Mouse (Mus musculus): Measurements from ENCODE around the gene Bhlhe23.
A peak's percentile ranks its signal among the peaks of the same experiment; 100 is the strongest.

Gene Bhlhe23

GRCm38 (mm10) chr2:180775641-180776040, 1.1 kb downstream of the Bhlhe23 start:
- DNase-seq (ENCODE audit: inconsistent age in 2 of 2, low spot score in 1 of 2): no peak

GRCm38 (mm10) chr2:180775223-180775622, 1.5 kb downstream of the Bhlhe23 start:
- no peak for DNase-seq (ENCODE audit: inconsistent age in 2 of 2, low spot score in 1 of 2)

DNA sequence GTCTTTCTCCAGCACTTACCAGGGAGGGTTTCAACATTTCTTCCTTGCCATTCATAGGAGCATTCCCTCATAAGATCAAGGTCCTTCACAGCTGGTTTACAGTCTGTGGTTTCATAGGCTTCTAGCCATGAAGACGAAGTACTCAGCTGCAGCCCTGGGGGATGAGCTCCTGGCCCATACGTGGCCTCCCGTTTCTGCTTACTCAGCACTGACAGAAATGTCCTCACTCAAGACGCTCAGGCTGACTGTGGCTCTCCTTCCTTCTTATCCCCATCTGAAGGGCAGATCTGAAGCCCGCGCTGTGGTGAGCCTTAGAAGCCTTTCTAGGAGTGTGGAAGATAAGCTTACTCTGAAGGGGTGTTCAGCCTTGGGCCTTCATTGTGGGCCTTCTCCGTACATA, 11.0 kb downstream of the Bhlhe23 start:
- DNase-seq (ENCODE audit: inconsistent age in 2 of 2, low spot score in 1 of 2): no peak

DNA sequence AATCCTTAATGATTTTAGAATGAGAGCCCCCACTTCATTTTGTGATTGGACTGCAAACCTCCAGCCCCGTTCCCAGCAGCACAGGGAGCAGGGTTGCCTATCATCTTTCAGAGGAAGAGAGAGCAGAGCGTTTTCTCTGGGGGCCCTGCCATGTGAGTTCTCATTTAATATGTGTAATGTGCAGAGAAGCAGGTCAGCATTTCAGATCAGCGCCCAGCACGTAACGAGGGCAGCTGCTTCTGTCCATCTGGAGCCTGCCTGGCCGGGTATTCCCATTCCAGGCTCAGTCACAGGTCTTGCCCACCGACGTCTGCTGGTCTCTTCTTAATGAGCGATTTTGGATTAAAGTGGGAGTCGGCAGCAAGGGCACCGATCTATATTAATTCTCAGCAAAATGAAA, 11.7 kb downstream of the Bhlhe23 start:
- DNase-seq (ENCODE audit: inconsistent age in 2 of 2, low spot score in 1 of 2): no peak

DNA sequence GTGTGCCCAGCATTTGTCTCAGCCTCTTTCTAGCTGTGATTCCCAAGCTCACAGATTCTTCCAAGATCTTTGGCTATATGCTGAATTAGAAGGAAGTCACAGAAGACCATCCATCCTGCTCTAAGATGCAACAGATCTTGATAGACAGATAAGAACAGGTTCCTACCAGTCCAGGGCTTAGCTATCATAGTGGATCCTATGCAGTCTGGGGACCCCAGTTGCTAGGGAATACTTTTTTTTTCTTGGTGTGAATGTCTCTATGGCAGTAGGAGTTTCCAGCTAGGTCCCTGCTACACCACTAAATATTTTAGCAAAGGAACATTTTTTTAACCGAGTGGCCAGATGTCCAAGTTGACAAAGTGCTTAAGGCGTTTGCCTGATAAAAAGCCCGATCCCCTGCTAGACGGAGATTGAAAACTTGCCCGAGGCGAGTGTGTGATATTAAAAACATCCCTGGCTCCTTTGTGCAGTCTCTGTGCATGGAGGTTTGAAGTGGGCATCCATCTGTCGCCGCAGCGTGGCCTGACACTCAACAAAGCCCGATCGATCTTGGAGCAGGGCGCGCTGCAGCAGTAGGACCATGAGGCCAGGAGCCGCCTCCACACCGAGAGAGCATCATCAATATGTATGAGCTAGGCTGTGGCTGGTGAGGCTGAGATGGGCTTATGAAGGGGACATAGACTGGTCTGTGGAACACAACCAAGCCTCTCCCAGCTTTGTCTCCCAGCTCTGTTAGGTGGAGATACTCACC, 18.0 kb downstream of the Bhlhe23 start:
- DNase-seq (ENCODE audit: inconsistent age in 2 of 2, low spot score in 1 of 2): no peak

GRCm38 (mm10) chr2:180756786-180757185, 19.9 kb downstream of the Bhlhe23 start:
- DNase-seq (ENCODE audit: inconsistent age in 2 of 2, low spot score in 1 of 2): no peak

GRCm38 (mm10) chr2:180755896-180756295, 20.8 kb downstream of the Bhlhe23 start:
- DNase-seq (ENCODE audit: inconsistent age in 2 of 2, low spot score in 1 of 2): peak; percentile 41 to 72

- DNase-seq (ENCODE audit: inconsistent age in 2 of 2, low spot score in 1 of 2): no peak
Measured at GRCm38 (mm10) chr2:180754976-180755688, 21.6 kb downstream of the Bhlhe23 start.

GRCm38 (mm10) chr2:180748904-180749303, 27.8 kb downstream of the Bhlhe23 start:
- DNase-seq (ENCODE audit: inconsistent age in 2 of 2, low spot score in 1 of 2): no peak

DNA sequence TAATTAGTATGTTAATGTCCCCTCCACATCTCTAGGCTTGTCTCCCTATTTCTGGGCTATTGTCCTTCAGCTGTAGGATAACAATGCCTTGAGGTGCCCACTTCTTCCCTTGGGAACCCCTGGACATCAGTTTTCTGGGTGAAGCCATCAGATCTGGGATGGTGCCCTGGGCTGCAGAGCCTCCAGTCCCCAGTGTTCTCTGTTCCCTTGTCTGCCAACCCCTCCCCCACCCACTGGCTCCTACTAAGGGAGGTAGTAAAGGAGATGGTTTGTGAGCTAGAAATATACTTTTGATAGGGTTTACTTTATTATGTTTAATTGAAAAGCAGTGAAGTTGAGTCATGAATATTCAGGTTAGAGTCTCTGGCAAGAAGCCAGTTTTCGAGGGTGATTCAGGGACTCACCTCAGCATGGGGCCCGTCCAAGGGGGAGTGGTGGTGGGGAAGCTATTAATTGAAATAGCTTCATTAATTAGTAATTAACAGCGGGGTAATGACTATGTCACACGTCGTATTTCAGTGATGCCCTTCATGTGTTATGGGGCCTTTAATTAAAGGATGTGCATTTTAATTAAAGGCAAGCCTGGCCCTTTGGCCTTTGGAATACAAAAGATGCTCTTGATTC, 30.0 kb downstream of the Bhlhe23 start:
- DNase-seq (ENCODE audit: inconsistent age in 2 of 2, low spot score in 1 of 2): no peak

DNA sequence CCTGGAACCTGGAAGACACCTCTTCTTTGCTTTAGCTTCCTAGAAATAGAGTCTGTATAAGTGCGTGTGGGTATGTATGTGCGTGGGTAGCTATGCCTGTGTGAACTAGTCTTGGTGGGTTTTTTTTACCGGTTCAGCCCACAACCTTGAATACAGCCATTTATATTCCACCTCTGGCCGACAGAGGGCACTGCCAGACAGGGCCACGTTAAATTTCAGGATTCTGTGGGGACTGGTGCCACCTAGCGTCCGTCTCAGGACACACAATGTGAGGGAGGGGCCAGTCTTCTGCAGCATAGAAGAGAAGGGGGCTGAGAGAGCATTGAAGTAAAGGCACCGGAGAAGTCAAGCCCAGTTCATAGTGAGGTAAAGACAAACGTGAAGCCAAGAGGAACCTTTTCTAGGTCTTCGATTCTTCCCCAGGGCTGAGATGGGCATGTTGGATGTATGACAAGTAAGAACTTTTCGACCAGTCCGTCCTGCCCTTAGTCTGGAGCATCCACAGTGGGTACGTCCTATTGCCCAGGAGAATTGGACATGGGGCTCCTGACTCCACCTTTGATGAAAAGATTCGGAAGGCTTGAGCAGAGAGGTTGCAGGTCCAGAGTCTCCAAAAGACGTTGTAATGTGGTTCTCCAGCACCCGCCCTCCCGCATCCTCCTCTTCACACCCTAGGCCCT, 31.3 kb downstream of the Bhlhe23 start:
- peak; percentile 81 to 94 for DNase-seq (ENCODE audit: inconsistent age in 2 of 2, low spot score in 1 of 2)

DNA sequence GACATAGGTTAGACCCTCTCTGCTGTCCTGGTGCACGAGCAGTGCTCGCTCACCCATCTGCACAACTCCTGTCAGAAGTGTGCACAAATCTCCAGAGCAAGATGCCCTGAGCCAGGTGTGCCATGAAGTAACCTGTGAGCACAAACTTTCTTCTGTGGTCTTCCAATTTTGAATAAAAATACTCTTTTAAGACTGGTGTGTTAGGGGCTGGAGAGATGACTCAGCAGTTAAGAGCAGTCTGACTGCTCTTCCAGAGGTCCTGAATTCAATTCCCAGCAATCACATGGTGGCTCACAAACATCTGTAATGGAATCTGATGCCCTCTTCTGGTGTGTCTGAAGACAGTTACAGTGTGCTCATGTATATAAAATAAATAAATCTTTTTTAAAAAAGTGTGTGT, 33.4 kb downstream of the Bhlhe23 start:
- DNase-seq (ENCODE audit: inconsistent age in 2 of 2, low spot score in 1 of 2): no peak

- DNase-seq (ENCODE audit: inconsistent age in 2 of 2, low spot score in 1 of 2): no peak
Measured at GRCm38 (mm10) chr2:180742820-180743219, 33.9 kb downstream of the Bhlhe23 start.

GRCm38 (mm10) chr2:180741421-180741820, 35.3 kb downstream of the Bhlhe23 start:
- no peak for DNase-seq (ENCODE audit: inconsistent age in 2 of 2, low spot score in 1 of 2)

DNA sequence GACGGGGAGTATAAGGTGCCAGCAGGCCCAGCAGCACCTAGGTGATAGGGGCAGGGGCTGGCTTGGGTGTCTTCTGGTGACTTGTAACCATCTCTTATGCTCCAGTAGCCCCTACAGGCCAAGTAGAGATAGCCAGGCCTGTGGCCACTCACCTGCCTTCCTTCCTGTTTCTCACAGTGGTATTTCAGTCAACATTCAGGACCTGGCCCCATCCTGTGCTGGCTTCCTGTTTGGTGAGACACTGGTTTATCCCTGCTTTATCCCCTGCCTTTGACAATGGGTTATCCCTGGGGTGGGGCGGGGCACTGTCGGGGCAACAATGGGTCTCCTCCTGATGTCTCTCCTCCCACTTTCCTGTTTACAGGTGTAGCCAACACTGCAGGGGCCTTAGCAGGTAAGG, 36.4 kb downstream of the Bhlhe23 start:
- no peak for DNase-seq (ENCODE audit: inconsistent age in 2 of 2, low spot score in 1 of 2)

DNA sequence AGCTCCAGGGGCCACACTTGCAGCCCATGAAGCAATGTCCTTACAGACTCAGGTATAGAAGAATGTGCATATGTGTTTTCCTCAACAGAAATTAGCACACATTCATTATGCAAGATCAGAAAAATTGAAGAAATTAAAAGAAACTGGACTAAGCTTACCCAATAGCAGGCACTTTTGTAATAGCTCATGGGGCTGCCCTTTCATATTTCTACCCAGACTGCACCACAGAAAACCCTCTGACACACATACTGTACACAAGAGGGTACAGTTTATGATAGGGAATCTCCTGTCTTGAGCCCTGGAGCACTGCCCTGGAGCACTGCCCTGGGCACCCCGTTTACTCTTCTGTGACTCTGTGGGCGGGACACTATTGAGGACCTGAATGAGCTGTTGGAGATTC, 38.7 kb downstream of the Bhlhe23 start:
- DNase-seq (ENCODE audit: inconsistent age in 2 of 2, low spot score in 1 of 2): no peak

- no peak for DNase-seq (ENCODE audit: inconsistent age in 2 of 2, low spot score in 1 of 2)
Measured at GRCm38 (mm10) chr2:180735232-180735631, 41.5 kb downstream of the Bhlhe23 start.

DNA sequence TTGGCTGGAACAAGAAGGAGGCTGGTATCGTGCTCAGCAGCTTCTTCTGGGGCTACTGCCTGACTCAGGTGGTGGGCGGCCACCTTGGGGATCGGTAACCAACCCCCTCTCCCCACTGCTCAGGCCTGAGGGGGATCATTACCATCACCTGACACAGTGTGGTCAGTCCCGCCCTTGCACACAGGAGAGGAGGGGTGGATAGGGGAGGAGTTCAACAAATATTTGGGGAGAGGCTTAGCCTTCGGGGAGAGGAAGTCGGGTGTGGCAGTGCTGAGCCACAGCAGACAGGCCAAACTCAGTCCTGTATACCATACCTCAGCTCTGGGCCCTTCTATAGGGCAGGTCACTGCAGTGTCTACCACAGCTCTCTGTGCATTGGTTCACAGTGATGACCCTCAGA, 44.7 kb downstream of the Bhlhe23 start:
- DNase-seq (ENCODE audit: inconsistent age in 2 of 2, low spot score in 1 of 2): no peak

GRCm38 (mm10) chr2:180731036-180731435, 45.7 kb downstream of the Bhlhe23 start:
- DNase-seq (ENCODE audit: inconsistent age in 2 of 2, low spot score in 1 of 2): peak; percentile 33 to 69

DNA sequence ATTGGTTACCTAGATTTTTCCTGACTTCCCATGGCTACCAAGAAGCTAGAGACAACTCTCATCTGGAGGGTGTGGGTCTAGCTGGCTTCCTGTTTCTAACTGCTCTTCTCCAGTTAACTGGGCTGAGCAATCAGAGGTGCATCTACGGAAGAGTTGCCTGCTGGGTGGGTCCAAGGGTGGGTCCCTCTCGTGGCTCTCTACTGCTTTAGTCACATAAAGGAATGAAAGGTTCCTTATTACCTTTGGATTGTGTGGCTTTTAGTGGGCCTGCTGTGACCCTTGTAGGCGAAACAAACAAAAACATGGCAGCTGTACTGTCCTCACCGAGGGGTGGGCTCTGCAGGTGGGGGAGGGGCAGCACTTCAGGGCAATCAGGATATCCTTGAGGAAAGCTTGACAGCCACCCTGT, 49.1 kb downstream of the Bhlhe23 start:
- no peak for DNase-seq (ENCODE audit: inconsistent age in 2 of 2, low spot score in 1 of 2)

- DNase-seq (ENCODE audit: inconsistent age in 2 of 2, low spot score in 1 of 2): peak in 1 of 2 experiments; percentile 38
Measured at GRCm38 (mm10) chr2:180726658-180727442, 49.9 kb downstream of the Bhlhe23 start.

All from adrenal gland, adult (tissue).